Mouse (Mus musculus) embryonic facial prominence, embryonic 11.5 days (tissue): ENCODE data around the gene Nr2f6. TPM values are rescaled to one million over a fixed set of nuclear protein-coding genes. Genes with fewer than 3 reads are reported as not detected.
A peak's percentile ranks its signal among the peaks of the same experiment; 100 is the strongest.

Experiments
- ATAC-seq: fragments of 200-750 bp; cut with Nextera tagmentation; replicated peaks from 2 replicates; pipeline ENCODE4 v1.8.0; 2017; ENCODE audit warnings: low read depth; ENCODE audit not compliant: insufficient number of reproducible peaks, low FRiP score, low TSS enrichment
- DNase-seq: peaks from one replicate; pipeline ENCODE4 v3.0.0-alpha.2; 2015; ENCODE audit warnings: low spot score
- H3K27ac ChIP-seq: fragments of 300-500 bp; sonication (generic); replicated peaks from 2 replicates; pipeline ENCODE4 v1.5.1; 2014; ENCODE audit warnings: mild to moderate bottlenecking, low read depth, low read length, control low read depth
- H3K27me3 ChIP-seq: fragments of 300-500 bp; sonication (generic); 2 replicates; pipeline ENCODE4 v1.6.1; 2014; ENCODE audit warnings: mild to moderate bottlenecking, low read length, moderate library complexity, mixed read lengths; ENCODE audit not compliant: control insufficient read depth, insufficient read depth
- H3K36me3 ChIP-seq: fragments of 300-500 bp; sonication (generic); replicated peaks from 2 replicates; pipeline ENCODE4 v1.6.1; 2014; ENCODE audit warnings: low read depth, mild to moderate bottlenecking, low read length, moderate library complexity, mixed read lengths; ENCODE audit not compliant: control insufficient read depth, insufficient read depth
- H3K4me1 ChIP-seq: fragments of 300-500 bp; sonication (generic); 2 replicates; pipeline ENCODE4 v1.6.1; 2014; ENCODE audit warnings: low read length, mixed read lengths; ENCODE audit not compliant: control insufficient read depth, insufficient read depth
- H3K4me2 ChIP-seq: fragments of 300-500 bp; sonication (generic); 2 replicates; pipeline ENCODE4 v1.6.1; 2014; ENCODE audit warnings: low read depth, mild to moderate bottlenecking, control low read depth, low read length, moderate library complexity
- H3K4me3 ChIP-seq: fragments of 300-500 bp; sonication (generic); 2 replicates; pipeline ENCODE4 v1.5.1; 2014; ENCODE audit warnings: low read depth, low read length, control low read depth
- H3K9ac ChIP-seq: fragments of 300-500 bp; sonication (generic); replicated peaks from 2 replicates; pipeline ENCODE4 v1.6.1; 2014; ENCODE audit warnings: mild to moderate bottlenecking, control low read depth, low read length
- H3K9me3 ChIP-seq: fragments of 300-500 bp; sonication (generic); replicated peaks from 2 replicates; pipeline ENCODE4 v1.6.1; 2016; ENCODE audit warnings: mild to moderate bottlenecking, low read length, inconsistent platforms, mixed read lengths; ENCODE audit not compliant: control insufficient read depth
- WGBS: fragments of 180-500 bp; shearing (Covaris S2); extraction: QIAGEN DNeasy Blood & Tissue Kit; methylation state at CpG from one replicate; pipeline ENCODE4 v1.1.7; 2014; 5-methylcytosine and 5-hydroxymethylcytosine counted together
- polyA plus RNA-seq: library from polyadenylated mRNA; unstranded; fragments of >200 nt; fragmentation: Nextera tagmentation; extraction: Ambion mirVana; gene quantifications from 2 replicates; pipeline ENCODE4 v1.2.1, GENCODE M21; 2014

Nr2f6 gene
- 53.7 and 62.5 TPM in 2 replicates for polyA plus RNA-seq

DNA sequence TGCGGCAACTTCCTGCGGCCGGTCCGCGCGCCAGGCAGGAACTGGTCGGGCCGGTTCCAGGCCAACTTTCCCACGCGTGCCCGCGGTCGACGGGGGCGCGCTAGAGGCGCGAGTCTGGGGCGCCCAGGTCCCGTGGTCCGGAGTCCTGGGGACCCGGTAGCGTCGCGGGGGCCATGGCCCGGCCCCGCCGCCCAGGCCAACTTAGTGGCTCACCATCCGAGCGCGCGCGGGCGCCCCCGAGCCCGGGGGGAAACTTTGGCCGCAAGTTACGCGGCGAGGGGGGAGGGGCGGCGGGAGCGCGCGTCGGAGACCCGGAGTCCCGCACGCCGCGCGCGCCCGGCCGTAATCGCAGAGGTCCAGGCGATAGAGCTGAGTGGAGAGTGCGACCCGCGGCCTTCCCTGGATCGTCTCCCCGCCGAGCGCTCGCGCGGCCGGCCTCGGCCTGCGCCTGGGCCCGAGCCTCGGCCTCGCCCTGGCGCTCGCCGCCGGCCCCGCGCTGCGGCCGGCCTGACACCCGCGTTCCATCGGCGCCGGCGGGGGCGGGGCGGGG lies at the start of gene Nr2f6:
Gene Nr2f6, minus strand, starts transcription at position 540 of the 550 bp plus-strand sequence.
- Histone ChIP-seq H3K36me3 (no peaks in the 10 kb centered on the region), H3K9me3 (no peaks in the 10 kb centered on the region), H3K4me2 (peak within 1 kb of the TSS; percentile 98), H3K4me1 (peaks cover 8% of the 10 kb centered on the region), H3K27ac (peak within 1 kb of the TSS; percentile 92), H3K4me3 (peak within 1 kb of the TSS; percentile 67), H3K9ac (peak within 1 kb of the TSS; percentile 67), H3K27me3 (no peaks in the 10 kb centered on the region)
- ATAC-seq (peak; percentile 50; the same call in 1 of the 2 replicates), DNase-seq (peak; percentile 80)
- under 1% methylated on average over 64 of the region's 89 CpGs for WGBS

DNA sequence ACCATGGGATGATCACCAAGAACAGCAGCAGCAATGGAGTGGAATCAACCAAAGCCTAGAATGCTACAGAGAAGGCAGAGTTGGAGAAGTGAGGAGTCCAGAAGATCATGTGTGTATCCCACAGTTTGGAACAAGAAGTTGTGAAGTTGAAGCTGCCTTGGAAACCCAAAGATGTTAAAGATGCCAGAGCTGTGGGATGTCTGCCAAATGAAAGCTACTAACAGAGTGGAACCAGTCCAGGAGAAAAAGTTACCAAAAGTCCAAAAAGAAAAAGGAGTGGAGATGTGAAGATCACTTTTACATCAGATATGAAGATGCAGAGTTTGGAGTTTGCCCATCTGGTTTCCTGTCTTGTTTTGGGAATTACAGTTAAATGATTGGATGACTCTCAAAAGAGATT lies 40.4 kb upstream of the Nr2f6 start:
- H3K4me2 ChIP-seq = no peak overlapping the region
- H3K27me3 ChIP-seq = no peaks in the 10 kb centered on the region
- no peak overlapping the region for H3K9ac ChIP-seq
- H3K27ac ChIP-seq = no peak overlapping the region
- H3K36me3 ChIP-seq = no peaks in the 10 kb centered on the region
- ATAC-seq (no peak), DNase-seq (no peak)
- no peak overlapping the region for H3K4me3 ChIP-seq
- H3K4me1 ChIP-seq = no peaks in the 10 kb centered on the region
- no peaks in the 10 kb centered on the region for H3K9me3 ChIP-seq

DNA sequence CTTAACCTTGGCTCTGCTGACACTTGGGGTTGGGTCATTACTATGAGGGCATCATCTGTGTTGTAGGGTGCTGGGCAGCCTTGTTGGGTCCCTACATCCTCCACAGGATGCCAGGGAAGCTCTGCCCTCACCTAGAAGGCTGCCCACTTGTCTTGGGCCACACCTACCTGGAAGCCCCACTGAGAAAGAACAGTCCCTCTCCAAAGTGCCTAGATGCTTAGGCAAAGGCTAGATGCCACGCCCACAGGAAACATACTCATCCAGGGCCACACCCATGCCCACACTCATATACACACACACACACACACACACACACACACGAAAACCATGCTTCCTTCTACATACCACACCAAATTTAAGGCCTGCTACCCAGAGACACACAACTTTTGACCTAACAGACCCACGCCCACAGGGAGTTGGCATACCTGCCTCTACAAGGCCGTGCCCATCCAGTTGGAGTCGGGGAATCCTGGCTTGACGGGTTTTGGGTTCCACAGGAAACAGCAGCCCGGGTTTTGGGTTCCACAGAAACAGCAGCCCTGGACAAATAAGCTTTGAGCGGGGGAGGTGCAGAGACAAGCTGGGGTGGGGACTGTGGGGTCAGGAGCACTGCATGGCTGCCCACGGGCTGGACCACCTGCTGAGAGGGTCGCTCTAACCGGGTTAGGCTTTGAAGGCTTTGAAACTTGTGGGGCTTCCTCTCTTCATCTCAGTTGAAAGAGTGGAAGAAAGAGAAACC lies 29.9 kb upstream of the Nr2f6 start:
- Histone ChIP-seq H3K9ac (0 out of 2 replicates have a peak overlapping the region, but pooled peaks have one; percentile 22), H3K4me2 (no peak overlapping the region), H3K27me3 (no peaks in the 10 kb centered on the region), H3K27ac (no peak overlapping the region), H3K36me3 (peaks cover 4% of the 10 kb centered on the region), H3K4me1 (0 out of 2 replicates have a peak, but pooled peaks cover 3% of the 10 kb centered on the region), H3K4me3 (no peak overlapping the region), H3K9me3 (no peaks in the 10 kb centered on the region)
- WGBS = 49% methylated on average over 11 of the region's 11 CpGs
- DNase-seq (no peak), ATAC-seq (0 out of 2 replicates have a peak, but pooled peaks have one; percentile 12)

DNA sequence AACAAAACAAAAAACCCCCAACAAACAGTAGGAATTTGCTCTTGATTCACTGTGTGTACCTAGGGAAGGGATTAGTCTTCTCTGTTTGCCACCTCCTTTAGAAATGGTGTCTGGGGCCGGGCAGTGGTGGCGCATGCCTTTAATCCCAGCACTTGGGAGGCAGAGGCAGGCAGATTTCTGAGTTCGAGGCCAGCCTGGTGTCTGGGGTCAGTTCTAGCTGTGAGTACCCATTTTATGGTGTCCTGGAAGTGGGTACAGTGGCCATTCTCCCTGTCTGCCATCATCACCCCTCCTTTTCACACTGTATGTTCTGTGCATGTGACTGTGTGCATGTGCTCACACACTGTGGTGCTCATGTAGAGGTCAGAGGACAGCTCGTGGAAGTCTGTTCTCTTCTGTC lies 26.5 kb upstream of the Nr2f6 start:
- 89% methylated on average over 4 of the region's 4 CpGs for WGBS
- ATAC-seq (no peak), DNase-seq (no peak)
- H3K9me3 ChIP-seq = no peaks in the 10 kb centered on the region
- H3K36me3 ChIP-seq = peaks cover 4% of the 10 kb centered on the region
- no peaks in the 10 kb centered on the region for H3K27me3 ChIP-seq
- H3K4me3 ChIP-seq = no peak overlapping the region
- no peak overlapping the region for H3K9ac ChIP-seq
- H3K4me2 ChIP-seq = no peak overlapping the region
- 0 out of 2 replicates have a peak, but pooled peaks cover 5% of the 10 kb centered on the region for H3K4me1 ChIP-seq
- no peak overlapping the region for H3K27ac ChIP-seq

DNA sequence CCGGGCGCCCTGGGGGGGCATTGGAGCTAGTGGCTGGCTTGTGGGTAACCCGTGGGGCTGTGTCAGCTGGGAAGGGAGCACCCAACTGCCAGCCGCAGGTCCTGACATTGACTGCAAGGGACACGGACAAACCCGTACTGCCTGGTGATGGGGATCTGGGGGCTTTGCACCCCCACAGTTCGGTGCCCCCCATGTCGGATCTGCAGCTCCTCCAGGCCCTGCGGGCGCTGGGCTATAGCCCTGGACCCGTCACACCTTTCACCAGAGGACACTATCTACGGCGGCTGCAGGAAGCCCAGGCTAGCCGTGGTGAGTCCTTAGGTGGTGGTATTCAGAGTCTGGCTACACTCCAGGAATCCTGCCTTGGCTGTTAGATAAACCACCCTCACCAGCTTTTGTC lies 25.7 kb upstream of the Nr2f6 start:
- Histone ChIP-seq H3K27me3 (no peaks in the 10 kb centered on the region), H3K36me3 (peaks cover 4% of the 10 kb centered on the region), H3K4me1 (0 out of 2 replicates have a peak, but pooled peaks cover 5% of the 10 kb centered on the region), H3K9ac (no peak overlapping the region), H3K9me3 (no peaks in the 10 kb centered on the region), H3K4me2 (no peak overlapping the region), H3K27ac (no peak overlapping the region), H3K4me3 (peak overlapping the region; percentile 62; the same call in 1 of the 2 replicates)
- no peak for ATAC-seq
- 92% methylated on average over 14 of the region's 14 CpGs for WGBS
- no peak for DNase-seq

DNA sequence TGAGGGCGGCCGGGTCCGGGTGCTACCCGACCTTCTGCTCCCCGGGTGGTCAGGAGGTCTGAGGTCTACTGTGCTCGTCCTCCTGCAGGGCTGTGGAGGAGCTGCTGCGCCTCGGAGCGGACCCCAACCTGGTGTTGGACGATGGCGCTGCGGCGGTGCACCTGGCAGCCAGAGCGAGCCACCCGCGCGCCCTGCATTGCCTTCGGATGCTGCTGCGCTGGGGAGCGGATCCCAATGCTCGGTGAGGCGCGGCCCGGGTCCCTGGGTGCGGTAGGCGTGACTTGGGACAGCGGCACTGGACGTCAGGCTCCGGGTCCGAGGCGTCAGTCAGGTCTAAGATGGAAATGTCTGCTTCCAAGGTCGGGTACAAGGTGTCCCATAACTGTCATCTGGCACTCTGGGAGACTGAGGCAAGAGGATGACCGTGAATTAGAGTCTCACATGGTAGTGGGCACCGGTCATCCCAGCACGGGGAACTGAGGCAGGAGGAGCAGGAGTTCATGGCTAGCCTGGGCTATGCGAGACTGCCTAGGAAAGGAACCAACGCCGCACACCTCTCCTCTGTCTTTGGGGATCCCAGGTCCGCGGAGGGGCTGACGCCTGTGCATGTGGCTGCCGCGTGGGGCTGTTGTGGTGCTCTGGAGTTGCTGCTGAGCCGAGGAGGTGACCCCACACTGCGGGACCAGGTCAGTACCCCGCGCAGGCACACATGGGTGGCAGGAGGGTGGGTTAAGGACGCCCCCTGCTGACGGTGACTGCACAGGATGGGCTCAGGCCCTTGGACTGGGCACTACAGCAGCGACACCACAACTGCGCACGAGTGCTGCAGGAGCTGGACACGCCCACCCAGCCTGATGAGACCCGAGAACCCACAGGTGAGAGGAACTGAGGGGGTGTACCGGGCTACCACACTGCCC lies 24.6 kb upstream of the Nr2f6 start:
- H3K4me2 ChIP-seq = peak overlapping the region; percentile 94

DNA sequence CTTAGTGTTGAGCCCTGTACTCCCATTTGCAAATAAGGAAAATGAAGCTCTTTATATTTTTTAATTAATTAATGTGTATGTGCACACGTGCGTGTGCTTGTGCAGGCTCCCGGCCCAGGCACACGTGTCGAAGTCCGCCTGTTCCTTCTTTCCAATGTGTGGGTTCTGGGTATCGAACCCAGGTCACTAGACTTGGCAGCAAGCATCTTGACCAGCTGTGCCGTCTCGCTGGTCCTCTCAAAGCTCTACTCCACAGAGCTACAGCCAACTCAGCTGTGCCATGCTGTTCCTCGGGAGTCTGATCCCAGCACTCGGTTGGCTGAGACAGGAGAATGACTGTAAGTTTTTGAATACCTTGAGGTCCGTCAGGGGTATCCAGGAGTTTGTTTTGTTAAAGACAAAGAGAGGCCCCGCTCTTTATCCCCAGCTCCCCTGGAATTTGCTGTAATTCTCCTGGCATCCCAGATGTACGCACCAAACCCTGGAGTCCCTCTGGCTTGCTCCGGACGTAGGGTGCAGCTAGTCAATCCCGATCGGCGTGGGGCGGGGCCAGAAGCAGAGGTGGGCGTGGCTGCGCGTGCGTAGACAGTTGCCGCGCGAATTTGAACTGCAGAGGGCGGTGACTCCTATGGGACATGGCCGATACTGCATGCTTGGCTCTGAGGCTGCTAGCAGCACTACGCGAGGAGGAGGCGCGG lies 23.8 kb upstream of the Nr2f6 start, which contains the start of gene Ankle1:
Gene Ankle1, plus strand, starts transcription at position 610 of the 698 bp plus-strand sequence.
- Histone ChIP-seq H3K27me3 (no peaks in the 10 kb centered on the region), H3K9ac (peak within 1 kb of the TSS; percentile 77), H3K27ac (peak within 1 kb of the TSS; percentile 52), H3K4me1 (0 out of 2 replicates have a peak, but pooled peaks cover 5% of the 10 kb centered on the region), H3K4me3 (peak within 1 kb of the TSS; percentile 62), H3K4me2 (peak within 1 kb of the TSS; percentile 94), H3K36me3 (peaks cover 4% of the 10 kb centered on the region), H3K9me3 (no peaks in the 10 kb centered on the region)
- WGBS = 15% methylated on average over 33 of the region's 33 CpGs
- peak; percentile 96 for DNase-seq
- peak; percentile 81 for ATAC-seq

More for the DNA sequence above, 24.6 kb upstream of the Nr2f6 start:
- Histone ChIP-seq H3K27ac (no peak overlapping the region; the same call in 1 of the 2 replicates), H3K9me3 (no peaks in the 10 kb centered on the region), H3K36me3 (peaks cover 4% of the 10 kb centered on the region), H3K4me1 (0 out of 2 replicates have a peak, but pooled peaks cover 5% of the 10 kb centered on the region), H3K9ac (peak overlapping the region; percentile 77), H3K27me3 (no peaks in the 10 kb centered on the region), H3K4me3 (peak overlapping the region; percentile 62)
- DNase-seq (peak; percentile 81), ATAC-seq (peak; percentile 84)
- WGBS = 1% methylated on average over 55 of the region's 55 CpGs
